Mouse (Mus musculus) inflammation-experienced regulatory T-cells, adult 6 months (primary cell): ENCODE measurements around the gene Gimap5. TPM values are rescaled to one million over a fixed set of nuclear protein-coding genes. Genes with fewer than 3 reads are reported as not detected.

Experiments
- polyA plus RNA-seq, 3 experiments: library from polyadenylated mRNA; unstranded; fragments of 100-300 nt; shearing (Covaris generic); gene quantifications; one replicate each; pipeline ENCODE4 v1.2.1; 2017

The Gimap5 gene
- polyA plus RNA-seq, 3 experiments from 2014 or later = 218 to 266 (median 236) TPM

Other genes starting within 250 kb of the Gimap5 start
- under 1 TPM in 1 of 3 experiments, not detected in 2; 0.57 TPM for gene Atp6v0e2, start 208.6 kb upstream of the Gimap5 start, polyA plus RNA-seq
- gene Lrrc61, start 191.4 kb upstream of the Gimap5 start, polyA plus RNA-seq = 10 to 100 TPM; 27.5 to 40.7 (median 30.3) TPM
- gene Rarres2, start 173.4 kb upstream of the Gimap5 start, polyA plus RNA-seq = under 1 TPM in 1 of 3 experiments, not detected in 2; 0.35 TPM
- gene Gm45021, start 156.6 kb upstream of the Gimap5 start, polyA plus RNA-seq = not detected
- gene Repin1, start 152.3 kb upstream of the Gimap5 start, polyA plus RNA-seq = 1 to 10 TPM; 2.7 to 6.3 (median 2.9) TPM
- 1 to 10 TPM in 1 of 3 experiments, not detected in 2; 2.7 TPM for gene Gm44965, start 152.3 kb upstream of the Gimap5 start, polyA plus RNA-seq
- 1 to 10 TPM; 4.5 to 7.7 (median 7.3) TPM for gene Zfp775, start 144.1 kb upstream of the Gimap5 start, polyA plus RNA-seq
- gene AI854703, start 119.4 kb upstream of the Gimap5 start, polyA plus RNA-seq = 1 to 10 TPM in 2 of 3 experiments, under 1 TPM in 1; 0.40 to 2.2 (median 2.1) TPM
- gene Gimap8, start 99.0 kb upstream of the Gimap5 start, polyA plus RNA-seq = 100 to 1,000 TPM; 134 to 165 (median 146) TPM
- gene Gimap9, start 70.1 kb upstream of the Gimap5 start, polyA plus RNA-seq = 100 to 1,000 TPM; 236 to 293 (median 290) TPM
- 1,000 to 10,000 TPM; 1,788 to 2,089 (median 1,869) TPM for gene Gimap4, start 61.6 kb upstream of the Gimap5 start, polyA plus RNA-seq
- gene Gimap6, start 38.0 kb upstream of the Gimap5 start, polyA plus RNA-seq = 1,000 to 10,000 TPM; 1,024 to 1,390 (median 1,261) TPM
- 10 to 100 TPM; 58.9 to 85.2 (median 59.9) TPM for gene Gm28053, start 27.6 kb upstream of the Gimap5 start, polyA plus RNA-seq
- 100 to 1,000 TPM; 458 to 769 (median 564) TPM for gene Gimap7, start 27.6 kb upstream of the Gimap5 start, polyA plus RNA-seq
- gene Gimap1, start 7.1 kb upstream of the Gimap5 start, polyA plus RNA-seq = 100 to 1,000 TPM; 353 to 386 (median 354) TPM
- 1,000 to 10,000 TPM; 1,096 to 1,768 (median 1,751) TPM for gene Gimap3, start 24.7 kb downstream of the Gimap5 start, polyA plus RNA-seq
- 10 to 100 TPM; 13.3 to 32.6 (median 28.4) TPM for gene Tmem176a, start 94.7 kb downstream of the Gimap5 start, polyA plus RNA-seq
- 10 to 100 TPM; 28.1 to 42.7 (median 29.5) TPM for gene Tmem176b, start 95.3 kb downstream of the Gimap5 start, polyA plus RNA-seq
- not detected for gene Aoc1, start 126.7 kb downstream of the Gimap5 start, polyA plus RNA-seq
- gene 1600015I10Rik, start 183.7 kb downstream of the Gimap5 start, polyA plus RNA-seq = not detected
- not detected for gene Doxl2, start 228.8 kb downstream of the Gimap5 start, polyA plus RNA-seq
- not detected for gene Svs1, start 240.7 kb downstream of the Gimap5 start, polyA plus RNA-seq